Mouse (Mus musculus): ENCODE results near the gene Nudt1.

Nudt1 gene

DNA sequence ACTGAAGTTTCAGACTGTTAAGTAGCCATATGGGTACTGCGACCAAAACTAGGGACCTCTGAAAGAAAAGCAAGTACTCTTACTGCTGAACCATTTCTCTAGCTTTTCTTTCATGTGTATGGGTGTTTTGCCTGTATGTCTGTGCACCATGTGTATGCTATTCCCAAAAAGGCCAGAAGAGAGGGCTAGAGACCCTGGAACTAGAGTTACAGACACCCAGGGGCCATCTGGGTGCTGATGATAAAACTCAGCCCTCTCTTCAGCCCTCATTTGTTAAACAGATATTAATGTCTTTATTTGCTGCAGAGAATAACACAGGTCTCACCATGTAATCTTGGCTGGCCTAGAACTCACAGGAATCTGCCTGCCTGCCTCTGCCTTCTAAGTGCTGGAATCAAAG, 63.0 kb downstream of the Nudt1 start:
- DNase-seq: no peak

DNA sequence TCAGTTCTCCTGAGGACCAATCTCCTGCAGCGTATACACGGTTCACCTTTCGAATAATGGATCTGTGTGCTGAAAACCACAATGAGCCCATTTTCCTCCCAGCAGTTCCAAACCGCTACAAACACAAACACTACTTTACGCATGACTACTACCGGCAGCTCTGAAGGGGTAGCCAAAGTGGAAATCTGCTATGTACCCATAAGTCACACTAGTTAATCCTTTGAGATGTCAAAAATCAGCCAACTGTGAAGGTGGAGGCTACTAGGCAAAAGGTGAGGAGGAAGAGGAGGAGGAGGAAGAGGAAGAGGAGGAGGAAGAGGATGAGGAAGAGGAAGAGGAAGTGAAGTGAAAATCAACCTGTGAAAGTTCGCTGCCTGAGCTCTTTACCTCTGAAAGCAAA, 65.8 kb downstream of the Nudt1 start:
- DNase-seq: no peak
